Mouse (Mus musculus) lung, adult 2 months (tissue): ENCODE results near the gene Hnrnpk.

Experiments used
- CTCF ChIP-seq: fragments of 200-500 bp; IDR thresholded peaks from 2 replicates; pipeline ENCODE4 v1.5.1; 2011; ENCODE audit warnings: mild to moderate bottlenecking, low read length, control low read depth; ENCODE audit not compliant: insufficient read depth
- POLR2A ChIP-seq: fragments of 200-500 bp; IDR thresholded peaks from 2 replicates; pipeline ENCODE4 v1.6.1; 2011; ENCODE audit warnings: low read depth, mild to moderate bottlenecking, control low read depth, low read length, borderline replicate concordance; ENCODE audit errors: extremely low read depth

- TF ChIP-seq CTCF (no peak), POLR2A (no peak)
Measured at GRCm38 (mm10) chr13:58385547-58385920, 17.6 kb downstream of the Hnrnpk start.
